Mouse (Mus musculus): ENCODE data around the gene Prss53.

GRCm38 (mm10) chr7:127901772-127902171 is 11.0 kb upstream of the Prss53 start:
- TF ChIP-seq ZNF384 (IDR thresholded peaks at IDR 0.05; ENCODE audit: low read depth, low read length) (no peak), MAFK (IDR thresholded peaks at IDR 0.05; ENCODE audit: insufficient read depth, low read depth, low read length) (no peak), ZC3H11A (IDR thresholded peaks at IDR 0.05; ENCODE audit: borderline replicate concordance, low read depth, low read length) (no peak)

Measured in ES-E14 (cell line).